Mouse (Mus musculus): ENCODE measurements around the gene Bnc2. TPM values are rescaled to one million over a fixed set of nuclear protein-coding genes. Genes with fewer than 3 reads are reported as not detected.

Gene Bnc2
- polyA plus RNA-seq, 1 experiment from 2014 or later = 18.0 TPM

DNA sequence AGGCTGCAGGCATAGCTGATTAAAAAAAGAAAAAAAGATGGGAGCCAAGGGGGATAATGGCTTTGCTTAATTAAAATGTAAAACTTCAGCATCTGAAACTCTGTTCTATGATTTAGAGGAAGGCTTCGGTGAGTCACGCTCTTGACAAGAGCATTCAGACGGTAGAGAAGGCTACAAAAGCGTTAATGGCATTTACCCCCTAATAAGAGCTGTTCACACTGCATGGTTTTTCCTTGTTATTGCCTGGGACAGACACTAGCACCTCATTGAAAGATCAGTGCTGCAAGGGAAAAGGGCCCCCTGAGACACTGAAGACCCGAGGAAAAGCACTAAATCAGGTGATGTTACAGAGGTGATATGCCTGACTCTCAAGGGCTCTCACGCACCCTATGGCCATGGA is 295.8 kb downstream of the Bnc2 start:
- Histone ChIP-seq H3K36me3 (no peaks in the 10 kb centered on the region), H3K9ac (no peak overlapping the region), H3K4me2 (replicated peaks) (no peak overlapping the region), H3K27me3 (replicated peaks) (no peaks in the 10 kb centered on the region), H3K4me1 (replicated peaks) (no peaks in the 10 kb centered on the region), H3K4me3 (replicated peaks) (no peak overlapping the region), H3K9me3 (no peaks in the 10 kb centered on the region), H3K27ac (no peak overlapping the region)
- ATAC-seq = no peak
- 68% methylated on average over 6 of the region's 6 CpGs for WGBS

DNA sequence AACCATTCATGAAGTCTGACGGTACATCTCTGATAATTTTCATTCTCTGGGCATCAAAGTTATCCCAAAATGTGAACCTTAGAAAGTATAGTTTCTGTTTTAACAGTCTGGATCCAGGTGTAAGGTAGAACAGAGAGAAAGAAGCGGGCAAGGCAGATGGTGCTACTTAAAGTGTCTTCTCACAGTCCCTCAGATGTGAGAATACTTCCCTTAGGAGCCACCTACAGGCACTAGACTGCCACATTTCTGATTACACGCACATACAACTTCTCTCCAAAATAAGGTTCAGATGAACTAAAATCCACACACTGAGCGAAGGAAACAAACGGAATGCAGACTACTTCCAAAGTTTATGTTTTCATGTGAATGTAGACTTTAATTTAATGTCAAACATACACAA is 297.6 kb downstream of the Bnc2 start:
- Histone ChIP-seq H3K4me1 (replicated peaks) (no peaks in the 10 kb centered on the region), H3K27ac (no peak overlapping the region), H3K36me3 (no peaks in the 10 kb centered on the region), H3K9ac (no peak overlapping the region), H3K4me2 (replicated peaks) (no peak overlapping the region), H3K9me3 (no peaks in the 10 kb centered on the region), H3K4me3 (replicated peaks) (no peak overlapping the region), H3K27me3 (replicated peaks) (no peaks in the 10 kb centered on the region)
- no peak for ATAC-seq
- WGBS = 84% methylated on average over 5 of the region's 5 CpGs

- H3K4me1 ChIP-seq (replicated peaks) = no peaks in the 10 kb centered on the region
- no peak overlapping the region for H3K27ac ChIP-seq
- no peaks in the 10 kb centered on the region for H3K36me3 ChIP-seq
- no peak overlapping the region for H3K4me2 ChIP-seq (replicated peaks)
- ATAC-seq = no peak
- no peaks in the 10 kb centered on the region for H3K27me3 ChIP-seq (replicated peaks)
- no peaks in the 10 kb centered on the region for H3K9me3 ChIP-seq
- 43% methylated on average over 8 of the region's 8 CpGs for WGBS
- no peak overlapping the region for H3K9ac ChIP-seq
- H3K4me3 ChIP-seq (replicated peaks) = no peak overlapping the region
Observed at GRCm38 (mm10) chr4:84362337-84362823, 312.7 kb downstream of the Bnc2 start.

GRCm38 (mm10) chr4:84361165-84361564 is 313.9 kb downstream of the Bnc2 start:
- H3K4me3 ChIP-seq (replicated peaks) = no peak overlapping the region
- no peaks in the 10 kb centered on the region for H3K27me3 ChIP-seq (replicated peaks)
- no peak for ATAC-seq
- H3K36me3 ChIP-seq = no peaks in the 10 kb centered on the region
- no peak overlapping the region for H3K4me2 ChIP-seq (replicated peaks)
- H3K27ac ChIP-seq = no peak overlapping the region
- 74% methylated on average over 5 of the region's 5 CpGs for WGBS
- H3K9me3 ChIP-seq = no peaks in the 10 kb centered on the region
- peaks cover 4% of the 10 kb centered on the region; the same call in 1 of the 2 replicates for H3K4me1 ChIP-seq (replicated peaks)
- H3K9ac ChIP-seq = no peak overlapping the region

DNA sequence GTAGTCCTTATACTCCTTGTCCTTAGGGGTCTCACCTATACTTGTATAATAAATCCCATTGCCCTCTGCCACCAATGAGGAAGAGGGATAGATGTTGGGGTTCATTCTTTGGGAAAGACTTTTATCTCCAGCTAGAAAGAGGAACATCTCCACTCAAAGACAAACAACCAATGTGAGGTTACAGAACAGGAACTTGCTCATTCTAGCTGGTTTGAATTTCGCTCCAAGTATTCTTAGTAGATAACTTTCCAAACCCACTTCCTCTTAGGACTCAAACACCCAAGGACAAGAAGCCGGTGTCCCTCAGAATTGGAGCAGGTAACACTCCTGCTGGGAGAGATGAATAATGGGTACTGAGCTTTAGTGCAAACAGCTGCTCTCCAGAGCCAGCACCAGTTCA is 315.1 kb downstream of the Bnc2 start:
- no peak for ATAC-seq
- 89% methylated on average over 2 of the region's 2 CpGs for WGBS
- Histone ChIP-seq H3K4me1 (replicated peaks) (peaks cover 4% of the 10 kb centered on the region; the same call in 1 of the 2 replicates), H3K27ac (no peak overlapping the region), H3K36me3 (no peaks in the 10 kb centered on the region), H3K9ac (no peak overlapping the region), H3K4me3 (replicated peaks) (no peak overlapping the region), H3K4me2 (replicated peaks) (no peak overlapping the region), H3K9me3 (no peaks in the 10 kb centered on the region), H3K27me3 (replicated peaks) (no peaks in the 10 kb centered on the region)

DNA sequence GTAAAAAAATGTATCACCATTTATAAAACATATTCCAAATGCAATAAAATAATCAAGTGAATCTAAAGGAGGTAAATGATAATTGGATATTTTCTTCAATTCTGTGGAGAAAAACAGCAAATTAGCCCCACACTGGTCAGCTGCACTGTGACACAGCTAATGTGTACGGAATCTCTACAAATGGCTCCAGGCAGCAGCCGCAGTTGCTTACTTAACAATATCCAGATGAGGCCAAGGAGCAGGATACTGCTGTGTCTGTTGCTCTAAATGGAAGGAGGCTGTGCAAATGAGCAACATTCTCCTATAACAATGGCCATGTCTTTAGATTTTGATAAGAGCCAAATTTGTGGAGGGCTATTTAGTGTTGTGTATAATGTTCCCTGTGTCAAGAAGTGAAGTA is 316.9 kb downstream of the Bnc2 start:
- 38% methylated on average over 2 of the region's 2 CpGs for WGBS
- Histone ChIP-seq H3K4me3 (replicated peaks) (no peak overlapping the region), H3K27me3 (replicated peaks) (no peaks in the 10 kb centered on the region), H3K27ac (no peak overlapping the region), H3K4me2 (replicated peaks) (no peak overlapping the region), H3K9ac (no peak overlapping the region), H3K36me3 (no peaks in the 10 kb centered on the region), H3K9me3 (no peaks in the 10 kb centered on the region), H3K4me1 (replicated peaks) (peaks cover 4% of the 10 kb centered on the region; the same call in 1 of the 2 replicates)
- no peak for ATAC-seq

DNA sequence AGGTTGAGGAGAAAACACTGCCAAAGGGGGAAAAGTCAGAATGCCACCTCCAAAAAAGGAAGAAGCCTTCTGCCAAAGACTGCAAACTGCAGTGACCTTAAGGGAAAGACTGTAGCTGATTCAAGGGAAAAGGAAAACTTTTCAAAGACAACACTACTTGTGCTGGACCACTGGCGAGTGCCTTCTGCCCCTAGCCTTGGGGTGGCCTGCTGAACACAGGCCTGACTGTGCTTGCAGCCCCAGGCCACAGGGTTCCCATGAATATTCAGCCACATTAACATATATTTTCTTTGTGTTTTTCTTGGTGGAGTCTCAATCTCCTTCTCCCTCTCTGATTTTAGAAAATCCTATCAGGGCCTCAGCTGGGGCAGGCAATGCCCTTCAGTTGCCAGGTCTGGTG is 317.7 kb downstream of the Bnc2 start:
- Histone ChIP-seq H3K4me1 (replicated peaks) (peaks cover 6% of the 10 kb centered on the region; the same call in 1 of the 2 replicates), H3K4me2 (replicated peaks) (no peak overlapping the region), H3K9me3 (no peaks in the 10 kb centered on the region), H3K4me3 (replicated peaks) (no peak overlapping the region), H3K36me3 (no peaks in the 10 kb centered on the region), H3K27me3 (replicated peaks) (no peaks in the 10 kb centered on the region), H3K9ac (no peak overlapping the region), H3K27ac (0 out of 2 replicates have a peak overlapping the region, but pooled peaks have one; percentile 23)
- 61% methylated on average over 1 of the region's 1 CpGs for WGBS
- ATAC-seq = no peak

DNA sequence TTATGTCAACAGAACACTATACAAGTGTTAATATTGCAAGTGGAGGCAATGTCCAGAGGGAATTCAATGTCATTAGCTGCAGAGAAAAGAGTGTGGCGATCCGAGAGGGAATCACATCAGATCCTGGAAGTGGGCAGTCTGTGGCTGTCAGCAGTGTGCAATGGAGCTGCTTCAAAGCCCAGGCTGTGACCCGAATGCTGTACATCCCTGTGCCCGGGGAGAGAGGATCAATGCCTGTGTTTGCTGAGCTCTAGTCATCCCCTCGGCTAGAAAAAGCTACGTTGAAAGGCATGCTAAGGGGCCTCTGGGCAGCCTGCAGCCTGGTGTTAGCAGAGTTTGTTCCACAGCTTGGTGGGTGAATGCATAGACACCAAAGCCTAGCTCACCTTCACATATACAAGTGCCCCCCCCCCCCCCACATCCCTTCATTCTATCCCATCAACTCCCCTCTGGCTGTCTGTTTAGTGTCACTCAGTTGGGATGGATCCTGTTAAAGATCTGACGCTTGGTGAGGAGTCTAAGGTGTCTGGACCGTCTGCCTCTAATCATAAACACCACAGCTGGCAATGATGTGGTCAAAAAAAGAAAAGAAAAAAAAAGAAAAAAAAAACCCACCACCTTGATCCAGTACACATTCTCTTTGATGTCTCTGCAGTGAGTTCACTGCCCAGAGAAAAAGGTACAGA is 318.5 kb downstream of the Bnc2 start:
- Histone ChIP-seq H3K27ac (no peak overlapping the region), H3K9me3 (no peaks in the 10 kb centered on the region), H3K4me3 (replicated peaks) (no peak overlapping the region), H3K4me1 (replicated peaks) (peaks cover 6% of the 10 kb centered on the region; the same call in 1 of the 2 replicates), H3K36me3 (no peaks in the 10 kb centered on the region), H3K9ac (no peak overlapping the region), H3K4me2 (replicated peaks) (no peak overlapping the region), H3K27me3 (replicated peaks) (no peaks in the 10 kb centered on the region)
- no peak for ATAC-seq
- 26% methylated on average over 8 of the region's 8 CpGs for WGBS

GRCm38 (mm10) chr4:84352656-84353055 is 322.4 kb downstream of the Bnc2 start:
- Histone ChIP-seq H3K9me3 (no peaks in the 10 kb centered on the region), H3K4me1 (replicated peaks) (peaks cover 6% of the 10 kb centered on the region; the same call in 1 of the 2 replicates), H3K27me3 (replicated peaks) (no peaks in the 10 kb centered on the region), H3K4me3 (replicated peaks) (no peak overlapping the region), H3K9ac (no peak overlapping the region), H3K27ac (no peak overlapping the region), H3K4me2 (replicated peaks) (no peak overlapping the region), H3K36me3 (no peaks in the 10 kb centered on the region)
- ATAC-seq = no peak
- 57% methylated on average over 2 of the region's 2 CpGs for WGBS

- no peaks in the 10 kb centered on the region for H3K36me3 ChIP-seq
- H3K9ac ChIP-seq = no peak overlapping the region
- H3K27me3 ChIP-seq (replicated peaks) = no peaks in the 10 kb centered on the region
- no peak for ATAC-seq
- no peak overlapping the region for H3K4me2 ChIP-seq (replicated peaks)
- no peaks in the 10 kb centered on the region for H3K9me3 ChIP-seq
- WGBS = 18% methylated on average over 5 of the region's 5 CpGs
- no peak overlapping the region for H3K4me3 ChIP-seq (replicated peaks)
- peaks cover 2% of the 10 kb centered on the region; the same call in 1 of the 2 replicates for H3K4me1 ChIP-seq (replicated peaks)
- no peak overlapping the region for H3K27ac ChIP-seq
Observed at GRCm38 (mm10) chr4:84349536-84349935, 325.5 kb downstream of the Bnc2 start.

DNA sequence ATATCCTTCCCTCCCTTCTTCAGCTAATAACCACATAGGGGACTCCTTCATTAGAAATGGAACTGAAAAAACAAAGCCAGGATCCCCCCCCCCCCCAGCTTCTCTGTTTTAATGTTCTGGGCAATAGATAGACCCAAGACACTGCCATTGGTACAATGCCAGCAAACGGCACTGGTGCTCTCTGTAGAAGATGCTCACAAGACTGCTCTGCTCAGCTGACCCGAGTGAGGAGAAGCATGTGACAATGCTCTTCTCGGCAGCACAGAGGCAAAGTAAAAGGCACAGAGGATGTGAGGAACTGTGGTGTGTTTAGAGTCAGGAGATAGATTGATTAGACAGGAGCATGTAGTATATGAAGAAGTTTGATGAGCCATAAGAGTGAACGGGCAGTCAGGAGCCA is 335.9 kb downstream of the Bnc2 start:
- Histone ChIP-seq H3K4me3 (replicated peaks) (no peak overlapping the region), H3K27me3 (replicated peaks) (no peaks in the 10 kb centered on the region), H3K4me2 (replicated peaks) (no peak overlapping the region), H3K27ac (no peak overlapping the region), H3K9ac (no peak overlapping the region), H3K9me3 (no peaks in the 10 kb centered on the region), H3K36me3 (no peaks in the 10 kb centered on the region), H3K4me1 (replicated peaks) (no peaks in the 10 kb centered on the region)
- no peak for ATAC-seq
- WGBS = 66% methylated on average over 4 of the region's 4 CpGs

DNA sequence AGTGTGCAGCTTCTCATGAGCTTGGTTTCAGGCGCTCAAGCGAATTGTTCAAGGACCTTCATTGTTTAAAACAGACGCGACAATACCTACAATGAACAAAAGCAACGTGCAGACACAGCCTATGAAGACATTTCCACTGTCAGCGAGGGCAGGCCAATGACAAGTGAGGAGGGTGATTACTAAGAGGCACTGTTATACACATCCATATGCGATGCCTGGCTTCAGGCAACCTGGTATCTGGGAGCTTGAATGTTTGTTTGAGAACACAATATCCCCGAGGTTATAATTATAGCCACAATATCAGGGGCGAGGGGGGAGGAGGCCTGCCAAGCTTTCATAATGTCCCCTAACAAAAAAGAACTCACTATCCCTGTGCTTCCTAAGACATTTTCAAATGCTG is 343.1 kb downstream of the Bnc2 start:
- Histone ChIP-seq H3K4me3 (replicated peaks) (no peak overlapping the region), H3K9me3 (no peaks in the 10 kb centered on the region), H3K9ac (no peak overlapping the region), H3K27me3 (replicated peaks) (no peaks in the 10 kb centered on the region), H3K27ac (no peak overlapping the region), H3K4me1 (replicated peaks) (no peaks in the 10 kb centered on the region), H3K36me3 (no peaks in the 10 kb centered on the region), H3K4me2 (replicated peaks) (no peak overlapping the region)
- WGBS = 64% methylated on average over 9 of the region's 9 CpGs
- ATAC-seq = no peak

- H3K27me3 ChIP-seq (replicated peaks) = no peaks in the 10 kb centered on the region
- H3K36me3 ChIP-seq = no peaks in the 10 kb centered on the region
- H3K4me3 ChIP-seq (replicated peaks) = no peak overlapping the region
- ATAC-seq = no peak
- no peak overlapping the region for H3K4me2 ChIP-seq (replicated peaks)
- H3K9me3 ChIP-seq = no peaks in the 10 kb centered on the region
- H3K9ac ChIP-seq = no peak overlapping the region
- 35% methylated on average over 3 of the region's 3 CpGs for WGBS
- H3K27ac ChIP-seq = no peak overlapping the region
- no peaks in the 10 kb centered on the region for H3K4me1 ChIP-seq (replicated peaks)
Observed at GRCm38 (mm10) chr4:84331450-84331849, 343.6 kb downstream of the Bnc2 start.

All from intestine, embryonic 15.5 days (tissue).